Mouse (Mus musculus) kidney, embryonic 16.5 days (tissue): ENCODE results near the gene Tmcc1. TPM values are rescaled to one million over a fixed set of nuclear protein-coding genes. Genes with fewer than 3 reads are reported as not detected.

ENCODE experiments used
- ATAC-seq: fragments of 200-750 bp; cut with Nextera tagmentation; 2 replicates; pipeline ENCODE4 v1.8.0; 2017; ENCODE audit warnings: moderate TSS enrichment; ENCODE audit not compliant: low FRiP score, low TSS enrichment
- H3K27ac ChIP-seq: fragments of 300-500 bp; sonication (generic); 2 replicates; pipeline ENCODE4 v1.5.1; 2014; ENCODE audit warnings: low read length
- H3K27me3 ChIP-seq: fragments of 300-500 bp; sonication (generic); 2 replicates; pipeline ENCODE4 v1.6.1; 2014; ENCODE audit warnings: low read length, control low read depth, mixed read lengths; ENCODE audit not compliant: insufficient read depth
- H3K36me3 ChIP-seq: fragments of 300-500 bp; sonication (generic); 2 replicates; pipeline ENCODE4 v1.6.1; 2014; ENCODE audit warnings: low read length, control low read depth, mixed read lengths; ENCODE audit not compliant: insufficient read depth
- H3K4me1 ChIP-seq: fragments of 300-500 bp; sonication (generic); 2 replicates; pipeline ENCODE4 v1.6.1; 2014; ENCODE audit warnings: low read length, control low read depth, mixed read lengths; ENCODE audit not compliant: insufficient read depth
- H3K4me2 ChIP-seq: fragments of 300-500 bp; sonication (generic); replicated peaks from 2 replicates; pipeline ENCODE4 v1.6.1; 2014; ENCODE audit warnings: low read depth, low read length
- H3K4me3 ChIP-seq: fragments of 300-500 bp; sonication (generic); 2 replicates; pipeline ENCODE4 v1.5.1; 2014; ENCODE audit warnings: mild to moderate bottlenecking, low read length
- H3K9ac ChIP-seq: fragments of 300-500 bp; sonication (generic); replicated peaks from 2 replicates; pipeline ENCODE4 v1.6.1; 2014; ENCODE audit warnings: low read length
- H3K9me3 ChIP-seq: fragments of 300-500 bp; sonication (generic); 2 replicates; pipeline ENCODE4 v1.6.1; 2016; ENCODE audit warnings: low read length, control low read depth
- WGBS: fragments of 180-500 bp; shearing (Covaris S2); extraction: QIAGEN DNeasy Blood & Tissue Kit; methylation state at CpG from one replicate; pipeline ENCODE4 v1.1.7; 2014; 5-methylcytosine and 5-hydroxymethylcytosine counted together
- polyA plus RNA-seq: library from polyadenylated mRNA; unstranded; fragments of >200 nt; fragmentation: Nextera tagmentation; extraction: Ambion mirVana; gene quantifications from 2 replicates; pipeline ENCODE4 v1.2.1, GENCODE M21; 2015

Tmcc1 gene
- polyA plus RNA-seq, 1 experiment from 2014 or later, result 10.6 TPM

DNA sequence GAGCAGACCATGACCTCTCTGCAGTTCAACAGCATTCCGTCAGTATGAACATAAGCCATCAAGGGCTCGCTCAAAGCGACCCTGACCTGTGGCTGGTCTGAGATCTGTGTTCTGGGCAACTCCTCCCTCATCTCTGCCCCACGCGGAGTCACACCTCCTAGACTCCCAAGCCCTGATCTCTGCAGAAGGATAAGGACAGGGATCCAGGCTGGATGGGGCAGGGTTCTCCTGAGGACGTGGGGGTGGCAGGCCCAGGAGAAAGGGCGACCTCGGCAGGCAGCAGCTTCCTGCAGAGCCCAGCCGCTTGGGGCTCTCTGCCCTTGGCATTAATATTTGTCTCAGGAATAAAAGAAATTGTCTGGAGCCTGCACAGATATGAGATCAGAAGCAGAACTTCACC, 207.7 kb downstream of the Tmcc1 start:
- Histone ChIP-seq H3K36me3 (no peaks in the 10 kb centered on the region), H3K4me1 (peaks cover 80% of the 10 kb centered on the region), H3K9me3 (no peaks in the 10 kb centered on the region), H3K27ac (peak overlapping the region; percentile 61), H3K9ac (peak overlapping the region; percentile 39), H3K27me3 (no peaks in the 10 kb centered on the region), H3K4me2 (peak overlapping the region; percentile 73), H3K4me3 (peak overlapping the region; percentile 22)
- 41% methylated on average over 9 of the region's 9 CpGs for WGBS
- no peak for ATAC-seq

GRCm38 (mm10) chr6:115984580-115984979, 208.7 kb downstream of the Tmcc1 start:
- H3K36me3 ChIP-seq, result peaks cover 9% of the 10 kb centered on the region; the same call in 1 of the 2 replicates
- H3K27ac ChIP-seq, result no peak overlapping the region; the same call in 1 of the 2 replicates
- no peak overlapping the region for H3K9ac ChIP-seq
- 57% methylated on average over 7 of the region's 7 CpGs for WGBS
- H3K9me3 ChIP-seq, result no peaks in the 10 kb centered on the region
- 0 out of 2 replicates have a peak overlapping the region, but pooled peaks have one; percentile 73 for H3K4me2 ChIP-seq
- peaks cover 82% of the 10 kb centered on the region for H3K4me1 ChIP-seq
- H3K27me3 ChIP-seq, result no peaks in the 10 kb centered on the region
- no peak overlapping the region for H3K4me3 ChIP-seq
- ATAC-seq, result no peak

DNA sequence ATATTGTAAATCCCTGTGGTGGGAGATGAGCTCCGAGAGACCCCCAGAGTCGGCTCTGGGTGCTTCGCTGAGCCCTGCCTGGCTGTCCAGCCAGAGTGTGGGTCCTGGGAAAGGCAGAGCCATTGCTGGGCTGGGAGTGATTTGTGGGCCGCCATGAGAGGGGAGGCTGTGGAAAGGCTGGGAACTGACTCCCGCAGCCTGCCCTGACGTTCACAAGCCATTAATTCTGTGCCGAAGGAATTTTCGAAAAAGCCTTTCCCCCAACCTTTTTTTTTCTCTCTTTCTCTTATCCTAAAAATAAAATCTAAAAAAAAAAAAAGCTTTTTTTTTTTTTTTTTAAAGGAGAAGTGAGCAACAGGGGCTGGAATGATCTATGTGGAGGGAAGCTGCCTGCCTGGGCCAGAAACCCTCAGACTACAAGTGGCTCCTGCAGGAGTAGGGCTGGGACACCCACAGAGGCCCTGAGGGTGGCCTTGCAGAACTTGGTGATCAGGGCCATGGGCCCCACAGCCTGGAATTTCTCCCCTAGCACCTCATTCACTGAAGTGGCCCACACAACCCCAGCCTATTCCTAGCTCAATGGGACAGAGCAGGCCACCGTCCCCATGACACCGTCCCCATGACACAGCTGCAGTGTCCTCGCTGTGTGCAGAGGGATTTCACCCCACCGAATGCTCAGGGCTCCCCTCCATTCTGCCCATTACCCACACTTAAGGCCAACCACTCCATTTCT, 209.8 kb downstream of the Tmcc1 start:
- Histone ChIP-seq H3K4me2 (peak overlapping the region; percentile 40), H3K9ac (peak overlapping the region; percentile 50), H3K36me3 (peaks cover 12% of the 10 kb centered on the region), H3K27me3 (no peaks in the 10 kb centered on the region), H3K27ac (peak overlapping the region; percentile 93), H3K4me3 (0 out of 2 replicates have a peak overlapping the region, but pooled peaks have one; percentile 8), H3K4me1 (peaks cover 72% of the 10 kb centered on the region), H3K9me3 (no peaks in the 10 kb centered on the region)
- WGBS, result 25% methylated on average over 12 of the region's 12 CpGs
- ATAC-seq, result peak; percentile 62

DNA sequence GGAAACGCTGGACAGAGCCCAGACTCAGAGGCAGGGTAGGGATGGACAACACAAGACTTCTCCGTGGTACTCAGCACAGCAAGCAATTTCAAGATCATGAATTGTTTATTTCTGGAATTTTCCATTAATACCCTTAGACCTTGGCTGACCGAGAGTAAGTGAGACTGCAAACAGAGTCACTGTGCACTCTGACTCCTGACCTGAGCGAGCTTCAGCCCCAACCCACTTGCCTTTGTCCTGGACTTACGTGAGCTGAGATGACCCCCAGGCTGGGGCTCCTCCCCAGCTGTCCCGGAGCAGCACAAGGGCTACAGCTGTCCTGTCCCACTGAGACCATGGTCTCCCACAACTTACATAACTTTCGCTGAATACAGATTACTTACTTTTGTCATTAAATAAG, 210.4 kb downstream of the Tmcc1 start:
- Histone ChIP-seq H3K9ac (peak overlapping the region; percentile 37), H3K27ac (peak overlapping the region; percentile 93)
- 26% methylated on average over 7 of the region's 7 CpGs for WGBS

DNA sequence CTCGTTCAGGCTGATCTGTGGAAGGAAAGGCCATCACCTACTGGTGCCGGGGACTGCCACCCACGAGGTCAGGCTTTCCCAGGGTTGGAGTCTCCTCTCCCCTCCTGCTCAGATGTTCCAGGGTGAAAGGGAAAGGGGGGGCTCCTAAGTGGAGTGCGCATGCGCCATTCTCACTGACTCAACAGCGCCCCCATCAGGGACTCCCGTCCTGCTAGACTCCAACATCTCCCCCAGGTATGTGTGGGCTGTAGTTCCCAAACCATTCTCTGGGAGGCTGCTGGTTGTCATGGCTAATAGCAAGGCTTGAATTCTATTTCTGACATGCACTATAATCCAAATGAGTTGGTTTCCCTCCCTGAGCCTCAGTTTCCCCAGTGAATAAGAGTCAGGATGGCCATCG, 214.7 kb downstream of the Tmcc1 start:
- H3K9ac ChIP-seq, result no peak overlapping the region
- no peak for ATAC-seq
- H3K4me2 ChIP-seq, result no peak overlapping the region
- no peaks in the 10 kb centered on the region for H3K9me3 ChIP-seq
- H3K4me1 ChIP-seq, result peaks cover 36% of the 10 kb centered on the region
- no peak overlapping the region for H3K4me3 ChIP-seq
- 73% methylated on average over 8 of the region's 8 CpGs for WGBS
- no peaks in the 10 kb centered on the region for H3K27me3 ChIP-seq
- peaks cover 35% of the 10 kb centered on the region for H3K36me3 ChIP-seq
- no peak overlapping the region for H3K27ac ChIP-seq

More for the DNA sequence above, 210.4 kb downstream of the Tmcc1 start:
- H3K9me3 ChIP-seq, result no peaks in the 10 kb centered on the region
- H3K36me3 ChIP-seq, result peaks cover 13% of the 10 kb centered on the region
- peak overlapping the region; percentile 40 for H3K4me2 ChIP-seq
- peaks cover 69% of the 10 kb centered on the region for H3K4me1 ChIP-seq
- peak; percentile 24; the same call in 1 of the 2 replicates for ATAC-seq
- no peaks in the 10 kb centered on the region for H3K27me3 ChIP-seq
- H3K4me3 ChIP-seq, result 0 out of 2 replicates have a peak overlapping the region, but pooled peaks have one; percentile 8

- no peak overlapping the region for H3K9ac ChIP-seq
- no peaks in the 10 kb centered on the region for H3K9me3 ChIP-seq
- H3K36me3 ChIP-seq, result peaks cover 35% of the 10 kb centered on the region
- peaks cover 36% of the 10 kb centered on the region for H3K4me1 ChIP-seq
- H3K4me3 ChIP-seq, result no peak overlapping the region
- no peaks in the 10 kb centered on the region for H3K27me3 ChIP-seq
- no peak overlapping the region for H3K27ac ChIP-seq
- WGBS, result 60% methylated on average over 15 of the region's 15 CpGs
- no peak overlapping the region for H3K4me2 ChIP-seq
- peak; percentile 18; the same call in 1 of the 2 replicates for ATAC-seq
These were observed 215.5 kb downstream of the Tmcc1 start for GRCm38 (mm10) chr6:115977810-115978209.

DNA sequence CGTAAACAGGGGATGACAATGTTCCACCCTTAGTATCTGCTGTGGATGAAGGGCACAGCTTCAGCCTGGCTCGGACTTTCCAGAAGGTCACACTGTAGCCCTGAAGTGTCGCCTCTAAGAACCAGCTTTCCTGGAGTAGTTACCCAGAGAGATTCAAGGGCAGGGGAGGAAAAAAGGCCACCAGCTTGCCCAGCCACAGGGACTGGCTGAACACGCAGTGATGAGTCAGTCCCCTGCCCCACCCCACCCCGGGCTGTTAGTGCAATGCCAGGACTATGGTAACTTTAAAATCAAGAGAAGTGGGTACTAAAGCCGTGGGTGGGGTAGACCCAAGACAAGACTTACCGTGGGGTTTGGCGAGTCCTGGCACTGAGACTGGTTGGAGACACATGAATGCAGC, 217.7 kb downstream of the Tmcc1 start:
- WGBS, result 87% methylated on average over 8 of the region's 8 CpGs
- Histone ChIP-seq H3K4me1 (peaks cover 44% of the 10 kb centered on the region), H3K9me3 (no peaks in the 10 kb centered on the region), H3K36me3 (peaks cover 39% of the 10 kb centered on the region), H3K4me3 (no peak overlapping the region), H3K27me3 (no peaks in the 10 kb centered on the region), H3K27ac (no peak overlapping the region), H3K9ac (no peak overlapping the region), H3K4me2 (no peak overlapping the region)
- ATAC-seq, result no peak

DNA sequence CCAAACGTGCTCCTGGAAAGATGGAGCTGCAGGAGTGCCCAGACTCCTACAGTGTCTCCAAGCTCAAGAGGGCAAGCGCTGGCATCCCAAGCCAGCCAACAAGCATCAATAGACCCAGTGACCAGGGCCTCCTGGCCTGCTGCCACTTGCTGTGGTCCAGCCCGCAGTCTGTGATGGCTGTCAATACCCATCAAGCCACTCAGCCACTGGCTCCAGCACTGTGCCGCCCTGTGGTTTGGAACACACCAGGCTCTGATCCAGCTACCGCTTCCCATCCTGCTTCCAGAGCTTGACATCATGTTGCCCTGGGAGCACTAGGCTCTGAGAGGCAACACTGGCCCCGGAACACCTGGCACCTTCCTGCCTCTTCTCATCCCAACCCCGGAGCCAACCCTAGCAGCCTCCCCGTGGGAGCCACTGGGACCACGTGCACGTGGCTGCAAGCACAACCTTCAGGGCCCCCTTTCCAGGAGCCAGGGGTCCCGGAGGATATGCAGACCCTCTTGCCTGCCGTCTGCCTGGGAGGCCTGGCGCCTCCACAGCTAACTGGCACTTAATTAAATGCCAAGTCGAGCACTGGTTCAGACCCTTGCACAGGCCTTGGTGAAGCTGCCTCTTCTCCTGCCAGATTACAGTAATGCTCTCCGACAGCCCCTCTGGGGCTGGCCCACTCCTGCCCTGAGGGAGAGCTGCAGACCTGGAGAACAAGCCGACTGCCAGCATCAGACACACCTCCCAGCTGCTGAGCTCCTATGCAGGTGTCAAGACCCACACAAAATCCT, 219.2 kb downstream of the Tmcc1 start:
- 81% methylated on average over 16 of the region's 16 CpGs for WGBS
- no peaks in the 10 kb centered on the region for H3K9me3 ChIP-seq
- no peak overlapping the region for H3K27ac ChIP-seq
- peaks cover 38% of the 10 kb centered on the region for H3K36me3 ChIP-seq
- H3K4me3 ChIP-seq, result no peak overlapping the region
- no peak for ATAC-seq
- no peak overlapping the region for H3K4me2 ChIP-seq
- H3K9ac ChIP-seq, result no peak overlapping the region
- H3K4me1 ChIP-seq, result peaks cover 37% of the 10 kb centered on the region
- no peaks in the 10 kb centered on the region for H3K27me3 ChIP-seq

DNA sequence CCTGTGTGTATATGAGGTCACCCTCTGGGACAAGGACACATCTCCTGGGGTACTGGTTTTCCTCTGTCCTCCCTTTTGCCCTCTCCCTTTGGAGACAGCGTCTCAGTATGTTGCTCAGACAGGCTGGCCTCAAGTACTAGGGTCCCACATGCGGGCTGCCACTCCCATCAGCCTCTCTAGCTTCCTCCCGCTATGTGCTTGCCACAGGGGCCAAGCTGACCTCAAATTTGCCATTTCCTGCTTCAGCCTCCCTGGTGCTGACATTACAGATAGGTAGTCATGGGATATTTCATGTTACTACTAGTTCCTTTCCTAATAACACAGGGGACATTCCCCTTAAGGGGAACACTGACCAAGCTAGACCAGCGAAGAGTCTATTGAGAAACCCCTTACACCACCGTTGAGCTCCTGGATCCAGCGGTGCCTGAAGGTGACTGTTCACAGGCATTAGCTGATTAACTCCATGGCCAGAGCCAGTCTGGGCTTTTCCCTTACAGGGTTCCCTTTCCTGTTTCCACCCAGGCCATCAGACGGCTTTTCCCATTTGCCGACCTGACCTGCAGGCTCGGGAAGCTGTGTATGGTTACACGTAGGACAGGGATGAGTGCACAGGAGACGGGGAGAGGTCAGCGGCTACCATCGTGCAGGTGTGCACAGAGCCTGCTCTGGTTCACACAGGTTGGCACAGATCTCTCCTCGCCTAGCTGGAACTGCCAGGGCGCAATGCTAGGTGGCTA, 220.0 kb downstream of the Tmcc1 start:
- H3K4me1 ChIP-seq, result peaks cover 37% of the 10 kb centered on the region

More for the DNA sequence above, 220.0 kb downstream of the Tmcc1 start:
- peaks cover 34% of the 10 kb centered on the region for H3K36me3 ChIP-seq
- H3K27me3 ChIP-seq, result no peaks in the 10 kb centered on the region
- WGBS, result 60% methylated on average over 15 of the region's 15 CpGs
- ATAC-seq, result no peak
- no peak overlapping the region for H3K4me3 ChIP-seq
- H3K9me3 ChIP-seq, result no peaks in the 10 kb centered on the region
- no peak overlapping the region for H3K9ac ChIP-seq
- no peak overlapping the region for H3K27ac ChIP-seq
- H3K4me2 ChIP-seq, result no peak overlapping the region
